Mouse (Mus musculus): ENCODE measurements around the gene Tnp2. TPM values are rescaled to one million over a fixed set of nuclear protein-coding genes. Genes with fewer than 3 reads are reported as not detected.

Gene Tnp2
- polyA plus RNA-seq, 1 experiment from 2014 or later: not detected

- Histone ChIP-seq H3K27me3 (replicated peaks; ENCODE audit: control insufficient read depth, insufficient read depth, low read length) (no peaks in the 10 kb centered on the region), H3K9ac (ENCODE audit: low read depth, low read length) (no peak overlapping the region), H3K4me3 (ENCODE audit: low read depth, low read length) (no peak overlapping the region), H3K36me3 (ENCODE audit: control insufficient read depth, insufficient read depth) (no peaks in the 10 kb centered on the region), H3K4me1 (replicated peaks; ENCODE audit: control insufficient read depth, insufficient read depth, low read length) (no peaks in the 10 kb centered on the region), H3K27ac (ENCODE audit: low read depth, low read length) (no peak overlapping the region), H3K9me3 (ENCODE audit: control insufficient read depth) (no peaks in the 10 kb centered on the region), H3K4me2 (replicated peaks; ENCODE audit: low read depth) (no peak overlapping the region)
- TF ChIP-seq CTCF (IDR thresholded peaks at IDR 0.05; ENCODE audit: low read depth): no peak
- WGBS: 94% methylated on average over 3 of the region's 3 CpGs
- ATAC-seq: no peak
These were observed 49.6 kb downstream of the Tnp2 start for GRCm38 (mm10) chr16:10738866-10739265.

Other genes with a start within 250 kb of the Tnp2 start
- gene Dexi, start 245.6 kb downstream of the Tnp2 start, polyA plus RNA-seq (2015; fragmentation: Nextera tagmentation; extraction: Ambion mirVana): 8.9 and 9.3 TPM in 2 replicates
- 30.4 and 31.0 TPM in 2 replicates for gene Clec16a, start 243.3 kb downstream of the Tnp2 start, polyA plus RNA-seq (2015; fragmentation: Nextera tagmentation; extraction: Ambion mirVana)
- gene Socs1, start 3.1 kb downstream of the Tnp2 start, polyA plus RNA-seq (2015; fragmentation: Nextera tagmentation; extraction: Ambion mirVana): 3.8 and 4.0 TPM in 2 replicates
- not detected in 2 replicates for gene Prm3, start 2.3 kb upstream of the Tnp2 start, polyA plus RNA-seq (2015; fragmentation: Nextera tagmentation; extraction: Ambion mirVana)
- not detected in 2 replicates for gene Prm2, start 7.5 kb upstream of the Tnp2 start, polyA plus RNA-seq (2015; fragmentation: Nextera tagmentation; extraction: Ambion mirVana)
- not detected in 2 replicates for gene Prm1, start 17.2 kb upstream of the Tnp2 start, polyA plus RNA-seq (2015; fragmentation: Nextera tagmentation; extraction: Ambion mirVana)
- gene Gm11172, start 24.3 kb upstream of the Tnp2 start, polyA plus RNA-seq (2015; fragmentation: Nextera tagmentation; extraction: Ambion mirVana): not detected in 2 replicates
- 0.53 and 0.88 TPM in 2 replicates for gene Rmi2, start 46.4 kb upstream of the Tnp2 start, polyA plus RNA-seq (2015; fragmentation: Nextera tagmentation; extraction: Ambion mirVana)

Data from intestine, postnatal 0 days (tissue).